Mouse (Mus musculus): ENCODE data around the gene Prss29. TPM values are rescaled to one million over a fixed set of nuclear protein-coding genes. Genes with fewer than 3 reads are reported as not detected.
A peak's percentile ranks its signal among the peaks of the same experiment; 100 is the strongest.

Prss29 gene
- polyA plus RNA-seq (2015; fragmentation: Nextera tagmentation; extraction: Ambion mirVana): not detected in 2 replicates

DNA sequence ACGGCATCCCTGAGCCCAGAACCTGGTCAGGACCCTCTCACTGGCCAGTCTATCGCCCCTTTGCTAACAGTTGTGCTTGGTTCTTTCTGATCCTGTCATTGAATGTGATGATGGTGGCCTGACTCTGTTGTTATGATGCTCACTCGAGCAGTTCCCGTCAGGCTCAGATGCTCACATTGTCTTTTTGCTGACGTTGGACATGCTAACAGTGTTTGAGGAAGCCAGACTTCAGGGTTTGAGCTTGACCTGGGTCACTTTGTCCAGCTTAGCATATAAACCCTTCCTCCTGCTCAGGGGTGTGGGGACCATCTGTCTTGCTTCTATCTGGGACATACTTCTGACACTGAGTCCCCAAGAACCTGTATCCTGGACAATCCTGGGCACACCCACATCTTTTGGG lies at the start of gene Prss29:
Prss29 (plus strand) TSS at position 301 of the 400 bp plus-strand sequence.
- 72% methylated on average over 5 of the region's 5 CpGs for WGBS
- H3K27me3 ChIP-seq (replicated peaks): no peaks in the 10 kb centered on the region
- H3K36me3 ChIP-seq: no peaks in the 10 kb centered on the region
- H3K4me3 ChIP-seq (replicated peaks): no peak within 1 kb of the TSS
- no peak for ATAC-seq (ENCODE audit: insufficient read depth, low FRiP score, low read depth)
- no peak within 1 kb of the TSS for H3K9ac ChIP-seq
- H3K4me2 ChIP-seq: no peak within 1 kb of the TSS
- no peak within 1 kb of the TSS for H3K27ac ChIP-seq
- no peaks in the 10 kb centered on the region for H3K9me3 ChIP-seq
- no peaks in the 10 kb centered on the region for H3K4me1 ChIP-seq

DNA sequence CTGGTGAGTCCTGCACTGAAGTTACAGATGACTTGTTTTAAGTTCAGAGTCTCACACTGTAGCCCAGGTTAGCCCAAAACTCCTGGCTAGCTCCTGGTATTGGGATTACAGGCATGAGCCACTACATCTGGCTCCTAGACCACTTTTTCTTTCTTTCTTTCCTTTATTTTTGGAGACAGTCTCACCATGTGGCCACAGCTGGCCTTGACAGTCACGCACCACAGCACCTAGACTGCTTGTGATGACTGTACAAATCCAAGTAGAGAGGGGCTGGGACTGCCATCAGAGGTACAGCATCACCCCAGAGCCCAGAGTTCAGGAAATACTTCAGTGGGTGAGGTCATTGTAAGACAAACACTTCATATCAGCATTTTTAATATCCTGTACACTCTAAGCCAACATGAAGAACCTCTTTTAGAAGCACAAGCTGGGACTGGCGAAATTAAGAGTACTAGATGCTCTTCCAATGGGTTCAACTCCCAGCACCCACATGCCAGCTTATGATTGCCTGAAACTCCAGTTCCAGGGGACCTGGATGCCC lies 47.6 kb upstream of the Prss29 start:
- Histone ChIP-seq H3K9me3 (no peaks in the 10 kb centered on the region), H3K4me2 (peak overlapping the region; percentile 92), H3K4me3 (replicated peaks) (peak overlapping the region; percentile 98; the same call in 1 of the 2 replicates), H3K36me3 (peaks cover 36% of the 10 kb centered on the region), H3K9ac (no peak overlapping the region), H3K27ac (no peak overlapping the region), H3K4me1 (peaks cover 24% of the 10 kb centered on the region), H3K27me3 (replicated peaks) (no peaks in the 10 kb centered on the region)
- 70% methylated on average over 2 of the region's 2 CpGs for WGBS
- ATAC-seq (ENCODE audit: insufficient read depth, low FRiP score, low read depth): no peak

DNA sequence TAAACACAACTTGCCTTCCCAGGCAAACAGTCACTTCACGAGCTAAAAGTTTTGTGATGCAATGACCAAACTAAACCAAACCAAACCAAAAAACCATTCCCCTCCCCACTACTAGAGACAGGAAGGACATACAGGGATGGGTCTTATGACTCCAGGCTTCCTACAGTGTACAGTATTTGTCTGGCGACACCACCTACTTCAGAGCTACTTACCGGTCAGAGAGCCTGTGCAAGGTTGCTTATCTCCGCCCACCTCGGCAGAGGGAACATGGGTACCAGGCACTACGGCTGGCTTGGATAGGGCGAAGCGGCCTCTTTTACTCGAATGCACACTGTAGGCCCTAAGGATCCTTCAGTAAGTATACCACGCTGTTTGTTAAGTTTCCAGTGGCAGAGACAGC lies 46.1 kb upstream of the Prss29 start:
- WGBS: 2% methylated on average over 10 of the region's 10 CpGs
- ATAC-seq (ENCODE audit: insufficient read depth, low FRiP score, low read depth): no peak

DNA sequence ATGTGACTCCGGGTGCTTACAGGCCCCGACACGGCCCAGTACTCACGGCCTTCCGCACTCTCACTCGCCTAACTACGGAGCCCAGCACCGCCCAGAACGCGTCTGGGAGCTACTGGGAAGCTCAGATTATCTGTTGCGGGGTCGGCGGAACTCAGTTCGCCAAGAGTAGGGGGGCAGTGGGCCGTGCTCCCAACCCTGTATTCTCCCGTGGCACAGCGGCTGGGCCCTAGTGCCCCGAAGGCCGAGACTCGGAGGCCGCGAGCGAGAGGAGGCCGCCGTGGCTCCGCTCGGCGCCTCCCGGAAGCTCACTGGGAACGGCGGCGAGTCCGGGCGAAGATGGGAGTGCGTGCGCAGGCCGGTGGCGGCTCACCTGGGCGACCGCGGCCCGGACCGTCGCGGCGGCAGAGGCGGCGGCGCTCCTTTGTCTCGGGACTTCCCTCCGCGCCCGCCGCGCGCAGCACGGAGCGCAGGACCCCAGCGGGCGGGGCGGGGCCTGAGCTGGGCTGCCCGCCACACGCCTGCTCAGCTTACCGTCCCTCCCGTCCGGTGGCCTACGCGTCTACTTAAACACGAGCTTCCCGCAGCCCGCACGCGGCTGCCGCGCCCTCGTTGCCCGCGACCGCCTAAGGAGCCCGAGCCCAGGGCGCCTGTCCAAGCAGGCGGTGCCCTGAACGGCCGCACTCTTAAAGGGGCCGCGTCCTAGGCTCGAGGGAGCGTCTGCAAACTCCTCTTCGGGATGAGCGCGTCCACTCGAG lies 45.3 kb upstream of the Prss29 start:
- Histone ChIP-seq H3K4me3 (replicated peaks) (peak overlapping the region; percentile 98), H3K4me1 (peaks cover 24% of the 10 kb centered on the region), H3K27ac (peak overlapping the region; percentile 98), H3K4me2 (peak overlapping the region; percentile 92), H3K27me3 (replicated peaks) (no peaks in the 10 kb centered on the region), H3K9ac (peak overlapping the region; percentile 99), H3K9me3 (no peaks in the 10 kb centered on the region), H3K36me3 (peaks cover 13% of the 10 kb centered on the region)
- under 1% methylated on average over 92 of the region's 92 CpGs for WGBS
- ATAC-seq (ENCODE audit: insufficient read depth, low FRiP score, low read depth): peak; percentile 89

More for the DNA sequence above, 46.1 kb upstream of the Prss29 start:
- H3K27ac ChIP-seq: peak overlapping the region; percentile 98
- H3K9ac ChIP-seq: peak overlapping the region; percentile 99
- no peaks in the 10 kb centered on the region for H3K9me3 ChIP-seq
- H3K36me3 ChIP-seq: peaks cover 21% of the 10 kb centered on the region
- H3K4me3 ChIP-seq (replicated peaks): peak overlapping the region; percentile 98
- peak overlapping the region; percentile 92 for H3K4me2 ChIP-seq
- H3K27me3 ChIP-seq (replicated peaks): no peaks in the 10 kb centered on the region
- peaks cover 24% of the 10 kb centered on the region for H3K4me1 ChIP-seq

DNA sequence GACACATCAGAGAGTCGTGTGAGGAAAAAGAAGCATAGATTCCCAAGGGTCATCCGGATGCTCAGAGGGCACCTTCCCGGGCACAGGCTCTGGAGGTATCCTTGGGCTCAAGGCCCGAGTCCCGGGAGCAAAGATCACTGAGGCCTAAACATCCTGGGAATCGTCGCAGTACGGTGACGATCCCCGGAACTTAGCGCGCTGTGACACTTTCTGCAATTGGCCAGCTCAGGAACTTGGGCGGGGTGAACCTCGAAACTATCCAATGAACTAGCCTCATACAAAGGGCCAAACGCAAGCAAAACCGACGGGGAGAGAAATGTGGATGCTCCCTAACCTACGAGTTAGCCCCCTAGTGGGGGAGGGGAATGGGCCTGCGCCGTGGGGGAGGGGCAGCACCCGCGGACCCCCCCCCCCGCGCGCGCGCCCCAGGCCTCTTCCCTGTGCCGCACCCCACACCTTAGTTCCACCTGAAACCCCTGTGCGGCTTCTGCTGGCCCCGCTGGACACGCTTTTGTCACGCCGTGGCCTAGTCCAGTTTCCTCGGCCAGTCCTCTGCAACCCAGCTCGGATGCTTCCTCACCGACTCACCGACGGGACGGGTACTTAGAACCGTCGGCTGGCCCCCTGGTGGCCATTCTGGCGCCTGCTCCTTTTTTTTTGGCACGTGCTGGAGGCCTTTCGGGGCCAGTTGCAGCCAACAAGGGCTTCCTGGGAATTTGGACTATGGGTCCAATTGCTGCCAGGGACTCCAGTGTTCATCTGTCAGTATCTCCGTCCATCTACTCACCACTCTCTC lies 44.5 kb upstream of the Prss29 start:
- H3K27me3 ChIP-seq (replicated peaks): no peaks in the 10 kb centered on the region
- peak overlapping the region; percentile 99 for H3K9ac ChIP-seq
- peak overlapping the region; percentile 98 for H3K4me3 ChIP-seq (replicated peaks)
- peak overlapping the region; percentile 52 for H3K4me2 ChIP-seq
- H3K9me3 ChIP-seq: no peaks in the 10 kb centered on the region
- peaks cover 5% of the 10 kb centered on the region for H3K36me3 ChIP-seq
- peaks cover 24% of the 10 kb centered on the region for H3K4me1 ChIP-seq
- peak; percentile 82 for ATAC-seq (ENCODE audit: insufficient read depth, low FRiP score, low read depth)
- H3K27ac ChIP-seq: peak overlapping the region; percentile 98
- under 1% methylated on average over 45 of the region's 45 CpGs for WGBS

DNA sequence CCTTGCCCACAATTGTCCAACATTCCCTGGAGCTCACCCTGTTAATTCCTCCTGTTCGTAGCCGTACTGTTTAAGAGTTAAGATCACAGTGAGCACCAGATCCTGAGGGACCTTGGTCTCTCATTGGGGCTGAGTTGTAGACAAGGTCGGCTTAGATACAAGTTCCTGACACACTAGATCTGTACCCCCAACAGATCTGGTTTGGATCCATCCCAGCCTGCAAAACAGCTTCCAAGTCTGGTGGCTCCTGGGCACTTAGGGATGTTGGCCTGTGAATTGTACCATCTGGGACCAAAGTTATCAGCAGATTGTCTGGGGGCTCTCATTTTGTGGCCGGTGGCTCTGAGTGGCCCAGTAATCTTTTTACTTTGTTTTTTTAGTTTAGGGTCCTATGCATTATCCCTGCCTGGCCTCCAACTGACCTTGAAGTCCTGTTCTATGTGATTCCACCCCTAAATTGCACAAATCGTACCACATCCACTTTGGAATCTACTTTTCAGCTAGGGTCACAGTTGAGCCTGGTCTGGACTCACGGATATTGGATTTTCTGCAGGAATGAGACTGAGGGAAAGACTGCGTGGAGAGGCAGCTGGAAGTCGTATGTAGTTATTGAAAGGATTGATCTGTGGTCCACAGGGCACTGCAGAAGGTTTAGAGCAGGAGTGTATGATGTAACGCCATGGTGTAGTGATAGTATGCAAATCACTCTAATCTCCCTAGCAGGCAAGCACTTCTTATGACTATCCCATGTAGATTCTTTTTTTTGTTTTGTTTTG lies 43.7 kb upstream of the Prss29 start, which contains the start of gene Ube2i:
Ube2i (minus strand) TSS at position 52 of the 776 bp plus-strand sequence.
- 74% methylated on average over 9 of the region's 9 CpGs for WGBS
- Histone ChIP-seq H3K4me1 (peaks cover 24% of the 10 kb centered on the region), H3K4me3 (replicated peaks) (peak within 1 kb of the TSS; percentile 98), H3K4me2 (peak within 1 kb of the TSS; percentile 52), H3K9me3 (no peaks in the 10 kb centered on the region), H3K9ac (peak within 1 kb of the TSS; percentile 99), H3K36me3 (no peaks in the 10 kb centered on the region), H3K27me3 (replicated peaks) (no peaks in the 10 kb centered on the region), H3K27ac (peak within 1 kb of the TSS; percentile 98)
- no peak for ATAC-seq (ENCODE audit: insufficient read depth, low FRiP score, low read depth)

DNA sequence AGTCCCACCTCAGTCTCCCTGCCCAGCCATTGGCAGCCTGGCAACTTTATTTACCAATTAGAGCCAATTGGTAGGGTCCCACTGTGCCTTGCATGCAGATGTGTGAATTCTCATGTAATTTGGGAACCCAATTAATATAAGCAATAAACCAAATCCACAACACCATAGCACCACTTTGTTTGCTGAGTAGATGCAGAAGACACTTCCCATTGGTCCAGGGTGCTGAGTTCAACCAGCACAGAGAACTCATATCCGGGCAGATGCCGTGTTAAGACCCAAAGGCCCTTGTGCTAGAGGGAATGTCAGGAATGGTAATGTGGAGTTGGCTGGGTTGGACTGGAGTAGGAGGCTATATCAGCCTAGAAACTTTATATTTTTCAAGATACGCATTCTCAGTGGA lies 42.6 kb upstream of the Prss29 start:
- ATAC-seq (ENCODE audit: insufficient read depth, low FRiP score, low read depth): no peak
- Histone ChIP-seq H3K27me3 (replicated peaks) (no peaks in the 10 kb centered on the region), H3K9ac (no peak overlapping the region)

DNA sequence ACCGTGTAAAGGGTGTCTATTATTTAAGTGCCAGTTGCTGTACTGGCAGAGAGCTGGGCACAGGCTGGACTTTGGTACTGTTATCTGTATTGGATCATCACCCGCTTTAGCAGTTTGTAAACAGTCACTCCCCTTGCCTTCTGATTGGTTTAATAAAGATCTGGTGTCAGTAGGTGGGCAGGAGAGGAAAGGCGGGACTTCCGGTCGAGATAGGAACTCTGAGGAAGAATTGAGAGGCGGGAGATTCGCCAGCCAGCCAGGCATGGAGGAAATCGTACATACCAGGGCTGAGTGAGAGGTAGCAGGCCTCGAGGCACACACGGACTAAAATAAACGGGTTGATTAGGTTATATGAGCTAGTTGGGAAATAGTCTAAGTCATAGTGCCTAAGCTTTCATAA lies 36.3 kb upstream of the Prss29 start:
- Histone ChIP-seq H3K4me1 (no peaks in the 10 kb centered on the region), H3K9me3 (no peaks in the 10 kb centered on the region), H3K27me3 (replicated peaks) (no peaks in the 10 kb centered on the region), H3K4me2 (no peak overlapping the region), H3K4me3 (replicated peaks) (no peak overlapping the region), H3K27ac (no peak overlapping the region), H3K36me3 (no peaks in the 10 kb centered on the region), H3K9ac (no peak overlapping the region)
- ATAC-seq (ENCODE audit: insufficient read depth, low FRiP score, low read depth): peak; percentile 76; the same call in 1 of the 2 replicates
- WGBS: 34% methylated on average over 11 of the region's 11 CpGs

More for the DNA sequence above, 42.6 kb upstream of the Prss29 start:
- H3K4me3 ChIP-seq (replicated peaks): no peak overlapping the region
- no peak overlapping the region for H3K27ac ChIP-seq
- no peak overlapping the region for H3K4me2 ChIP-seq
- no peaks in the 10 kb centered on the region for H3K36me3 ChIP-seq
- H3K9me3 ChIP-seq: no peaks in the 10 kb centered on the region
- H3K4me1 ChIP-seq: peaks cover 16% of the 10 kb centered on the region
- WGBS: 96% methylated on average over 3 of the region's 3 CpGs

DNA sequence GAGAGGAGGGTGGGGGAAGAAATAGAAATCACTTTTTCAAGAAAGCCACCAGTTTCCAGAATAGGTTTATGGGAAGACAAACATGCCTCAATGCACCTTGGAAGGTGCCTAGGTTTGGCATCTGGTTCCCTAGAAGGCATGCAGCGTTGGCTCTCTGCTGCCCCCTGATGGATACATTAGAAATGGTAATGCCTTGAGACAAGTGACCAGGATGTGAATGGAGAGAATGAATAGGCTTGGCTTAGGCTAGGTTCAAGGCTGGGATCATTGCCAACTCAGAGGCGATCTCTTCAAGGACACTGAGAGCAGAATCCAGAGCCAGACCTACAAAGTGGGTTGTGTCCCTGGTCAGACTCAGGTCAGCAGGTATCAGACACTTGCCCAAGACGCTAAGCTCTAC lies 33.4 kb upstream of the Prss29 start:
- no peaks in the 10 kb centered on the region for H3K9me3 ChIP-seq
- H3K36me3 ChIP-seq: no peaks in the 10 kb centered on the region
- peak; percentile 39; the same call in 1 of the 2 replicates for ATAC-seq (ENCODE audit: insufficient read depth, low FRiP score, low read depth)
- H3K27me3 ChIP-seq (replicated peaks): no peaks in the 10 kb centered on the region
- no peak overlapping the region for H3K27ac ChIP-seq
- no peak overlapping the region for H3K4me2 ChIP-seq
- 22% methylated on average over 3 of the region's 3 CpGs for WGBS
- no peak overlapping the region for H3K4me3 ChIP-seq (replicated peaks)
- H3K9ac ChIP-seq: no peak overlapping the region
- H3K4me1 ChIP-seq: no peaks in the 10 kb centered on the region

DNA sequence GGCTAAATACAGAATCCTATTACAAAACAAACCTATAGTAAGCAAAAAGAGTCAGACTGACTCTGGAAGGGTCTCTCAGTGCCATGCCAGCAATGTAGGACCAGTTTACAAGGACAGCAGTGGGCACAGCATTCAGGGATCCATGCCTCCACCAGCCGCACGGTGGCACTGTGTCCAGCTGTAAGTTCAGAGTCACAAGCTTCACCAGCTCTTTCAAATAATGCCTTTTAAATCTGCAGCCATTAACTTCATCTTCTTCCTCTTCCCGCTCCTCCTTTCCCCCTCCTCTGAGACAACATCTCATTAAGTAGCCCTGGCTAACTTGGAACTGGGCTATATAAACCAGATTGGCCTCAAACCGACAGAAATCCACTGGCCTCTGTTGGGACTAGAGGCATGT lies 29.6 kb upstream of the Prss29 start:
- H3K27ac ChIP-seq: no peak overlapping the region
- WGBS: 21% methylated on average over 4 of the region's 4 CpGs
- no peak overlapping the region for H3K4me3 ChIP-seq (replicated peaks)
- ATAC-seq (ENCODE audit: insufficient read depth, low FRiP score, low read depth): no peak
- no peaks in the 10 kb centered on the region for H3K27me3 ChIP-seq (replicated peaks)
- H3K4me1 ChIP-seq: no peaks in the 10 kb centered on the region
- H3K36me3 ChIP-seq: no peaks in the 10 kb centered on the region
- no peak overlapping the region for H3K9ac ChIP-seq
- no peak overlapping the region for H3K4me2 ChIP-seq
- no peaks in the 10 kb centered on the region for H3K9me3 ChIP-seq

DNA sequence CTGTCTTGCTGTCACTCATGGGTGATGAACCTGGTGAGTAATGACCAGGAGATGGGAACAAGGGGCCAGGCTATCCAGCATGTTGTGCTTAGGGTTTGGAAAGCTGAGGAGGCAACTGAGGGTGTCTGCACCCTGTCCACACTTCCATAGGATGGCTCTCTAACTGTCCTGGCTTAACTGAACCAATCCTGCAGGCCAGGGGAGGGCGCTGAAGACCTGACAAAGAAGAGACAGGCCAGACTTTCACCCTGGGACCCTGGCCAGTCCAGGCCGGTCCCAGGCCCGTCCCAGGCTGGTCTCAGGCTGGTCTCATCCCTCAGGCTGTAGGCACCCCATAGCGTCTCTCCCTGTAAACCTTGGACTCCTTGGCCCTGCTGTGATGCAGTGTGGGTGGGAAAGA lies 28.0 kb upstream of the Prss29 start:
- H3K4me2 ChIP-seq: no peak overlapping the region
- 36% methylated on average over 4 of the region's 4 CpGs for WGBS
- no peak overlapping the region for H3K9ac ChIP-seq
- no peak overlapping the region for H3K4me3 ChIP-seq (replicated peaks)
- no peaks in the 10 kb centered on the region for H3K27me3 ChIP-seq (replicated peaks)
- H3K27ac ChIP-seq: no peak overlapping the region
- no peaks in the 10 kb centered on the region for H3K36me3 ChIP-seq
- ATAC-seq (ENCODE audit: insufficient read depth, low FRiP score, low read depth): no peak
- no peaks in the 10 kb centered on the region for H3K9me3 ChIP-seq
- no peaks in the 10 kb centered on the region for H3K4me1 ChIP-seq
